Mouse (Mus musculus) megakaryocyte, embryonic 14.5 days (primary cell): Measurements from ENCODE around the gene Ccdc157. TPM values are rescaled to one million over a fixed set of nuclear protein-coding genes. Genes with fewer than 3 reads are reported as not detected.

Experiments
- H3K27me3 ChIP-seq: replicated peaks from 2 replicates; pipeline ENCODE3; 2012; ENCODE audit warnings: inconsistent platforms
- H3K36me3 ChIP-seq: replicated peaks from 2 replicates; pipeline ENCODE3; 2012; ENCODE audit warnings: low read length, inconsistent platforms, mixed read lengths
- H3K4me1 ChIP-seq: 2 replicates; pipeline ENCODE4 v1.6.1; 2012; ENCODE audit warnings: inconsistent platforms
- H3K4me3 ChIP-seq: replicated peaks from 2 replicates; pipeline ENCODE3; 2012; ENCODE audit warnings: moderate library complexity, mild to moderate bottlenecking, inconsistent platforms
- H3K9me3 ChIP-seq: 2 replicates; pipeline ENCODE4 v1.6.1; 2012; ENCODE audit warnings: inconsistent platforms
- FLI1 ChIP-seq: IDR thresholded peaks from 2 replicates; pipeline ENCODE4 v1.6.1; 2012; ENCODE audit warnings: low read length, inconsistent platforms, mixed read lengths
- GATA1 ChIP-seq: IDR thresholded peaks from 3 replicates; pipeline ENCODE4 v1.6.1; 2012; ENCODE audit warnings: mixed read lengths, low read length, inconsistent platforms, borderline replicate concordance
- polyA plus RNA-seq: library from polyadenylated mRNA; stranded (reverse); fragments of >175 nt; gene quantifications from 2 replicates; pipeline ENCODE4 v1.2.3, GENCODE M21; 2012; ENCODE audit warnings: low replicate concordance; ENCODE audit not compliant: insufficient read depth

Gene Ccdc157
- polyA plus RNA-seq, 1 experiment = 0.56 TPM

DNA sequence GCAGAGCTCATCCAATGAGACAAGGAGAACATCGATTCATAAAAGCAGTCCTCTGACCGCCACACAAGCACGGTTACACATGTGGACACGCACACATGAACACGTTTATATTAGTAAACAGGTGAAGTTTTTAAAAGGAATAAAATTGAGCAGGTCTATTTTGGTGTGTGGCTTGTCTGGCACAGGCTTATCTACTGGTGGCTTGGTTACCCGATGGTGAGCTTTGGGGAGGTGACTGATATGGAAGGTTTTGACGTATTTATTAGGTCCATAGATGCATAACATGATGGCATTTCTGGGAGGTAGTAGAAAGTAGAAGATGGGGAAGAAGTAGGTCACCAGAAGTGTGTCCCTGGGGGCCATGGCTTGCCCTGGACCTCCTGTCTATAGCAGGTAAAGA lies 6.4 kb downstream of the Ccdc157 start:
- peaks cover 7% of the 10 kb centered on the region; the same call in 1 of the 2 replicates for H3K4me1 ChIP-seq
- H3K9me3 ChIP-seq = peaks cover 6% of the 10 kb centered on the region
- no peak overlapping the region for H3K4me3 ChIP-seq
- H3K36me3 ChIP-seq = peaks cover 8% of the 10 kb centered on the region
- no peak for TF ChIP-seq FLI1
- peaks cover 11% of the 10 kb centered on the region for H3K27me3 ChIP-seq

DNA sequence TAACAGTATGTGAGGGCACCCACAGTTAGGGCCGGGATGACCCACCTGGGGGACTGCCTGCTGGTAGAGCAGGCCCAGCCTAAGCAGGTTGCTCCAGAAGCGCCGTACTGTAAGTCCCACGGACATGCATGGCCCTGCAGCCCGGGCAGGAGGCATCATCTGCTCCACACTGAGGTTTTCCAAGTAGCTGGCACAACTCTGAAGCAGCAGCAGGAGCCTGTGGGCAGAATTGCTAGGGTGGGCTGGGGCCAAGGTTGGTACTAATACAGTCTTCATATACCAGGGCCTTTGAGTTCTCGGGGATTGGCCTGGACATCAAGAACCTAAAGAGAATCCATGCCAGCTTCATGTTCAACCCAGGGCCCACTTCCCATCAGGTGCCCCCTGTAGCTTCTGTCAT lies 10.2 kb downstream of the Ccdc157 start:
- H3K36me3 ChIP-seq = peaks cover 6% of the 10 kb centered on the region
- H3K4me1 ChIP-seq = peaks cover 11% of the 10 kb centered on the region
- H3K27me3 ChIP-seq = peaks cover 31% of the 10 kb centered on the region
- TF ChIP-seq FLI1 (no peak), GATA1 (no peak)
- no peak overlapping the region for H3K4me3 ChIP-seq
- H3K9me3 ChIP-seq = peaks cover 3% of the 10 kb centered on the region

DNA sequence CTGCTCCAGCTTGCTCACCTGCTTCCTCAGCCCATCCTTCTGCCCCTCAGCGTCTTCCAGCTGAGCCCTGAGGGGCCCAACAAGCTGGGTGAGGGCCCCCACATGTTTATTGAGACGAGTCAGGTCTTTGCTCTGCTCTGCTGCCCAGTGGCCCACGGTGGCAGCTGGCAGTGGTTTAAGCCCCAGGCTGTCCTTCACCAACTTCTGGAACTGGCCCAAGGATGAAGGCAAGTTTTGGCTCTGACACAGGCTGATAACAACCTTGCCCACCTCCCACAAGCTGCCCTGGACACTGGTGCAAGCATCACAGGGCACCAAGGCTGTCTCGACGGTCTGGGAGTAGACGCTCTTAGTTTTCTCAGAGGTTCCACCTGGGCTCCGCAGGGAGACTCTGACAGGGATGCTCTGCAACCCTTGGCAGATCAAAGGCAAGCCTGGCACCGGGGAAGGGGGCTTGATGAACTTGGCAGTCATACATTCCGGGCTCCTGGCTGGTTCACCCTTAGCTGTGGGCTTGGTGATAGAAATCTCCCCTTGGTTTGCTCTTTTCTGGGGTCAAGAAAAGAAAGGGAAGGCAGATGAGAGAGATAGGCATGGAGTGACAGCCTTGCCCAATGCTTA lies 11.4 kb downstream of the Ccdc157 start:
- peaks cover 22% of the 10 kb centered on the region for H3K4me1 ChIP-seq
- peak overlapping the region; percentile 29 for H3K4me3 ChIP-seq
- H3K27me3 ChIP-seq = peaks cover 31% of the 10 kb centered on the region
- H3K36me3 ChIP-seq = peaks cover 15% of the 10 kb centered on the region
- no peaks in the 10 kb centered on the region for H3K9me3 ChIP-seq
- no peak for TF ChIP-seq FLI1
- TF ChIP-seq GATA1 = no peak

DNA sequence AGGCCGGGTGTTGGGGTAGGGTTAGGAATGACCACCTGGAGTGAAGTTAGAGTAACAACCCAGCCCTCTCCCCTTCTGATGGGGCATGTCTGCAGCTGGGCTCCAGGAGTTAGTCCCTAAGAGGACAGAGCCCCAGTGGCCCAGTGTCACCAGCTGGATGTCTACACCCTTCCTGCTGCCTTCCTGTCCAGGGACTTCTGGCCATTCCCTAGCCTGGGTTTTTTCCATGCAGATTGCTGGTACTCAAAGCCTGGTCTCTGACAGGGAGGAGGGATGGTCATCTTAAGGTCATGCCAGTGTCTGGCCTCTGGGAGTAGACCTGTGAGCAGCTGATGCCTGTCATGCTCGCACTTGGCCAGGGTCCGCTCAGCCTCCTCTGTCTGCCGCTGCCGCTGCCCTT lies 12.0 kb downstream of the Ccdc157 start:
- Histone ChIP-seq H3K27me3 (peaks cover 31% of the 10 kb centered on the region), H3K36me3 (peaks cover 20% of the 10 kb centered on the region), H3K4me1 (peaks cover 24% of the 10 kb centered on the region), H3K4me3 (peak overlapping the region; percentile 29), H3K9me3 (no peaks in the 10 kb centered on the region)
- no peak for TF ChIP-seq FLI1
- no peak for TF ChIP-seq GATA1

DNA sequence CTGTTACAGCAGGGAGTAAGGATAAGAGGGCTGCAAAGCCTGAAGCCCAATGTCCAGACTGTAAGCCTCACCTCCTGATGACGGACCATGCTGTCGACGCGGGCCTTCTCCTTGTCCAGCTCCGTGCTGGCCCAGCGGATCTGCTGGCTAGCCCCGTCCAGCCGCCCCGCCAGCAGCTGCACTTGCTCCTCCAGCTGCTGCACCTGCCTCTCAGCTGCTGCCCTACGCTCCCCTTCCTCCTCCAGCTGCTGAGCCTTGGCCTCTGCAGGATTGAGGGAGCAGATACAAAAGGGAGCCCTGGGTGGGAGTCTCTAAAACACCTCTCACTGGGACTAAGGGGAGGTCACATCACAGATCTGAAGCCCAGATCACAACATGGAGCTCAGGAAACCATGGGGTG lies 13.0 kb downstream of the Ccdc157 start:
- Histone ChIP-seq H3K27me3 (peaks cover 27% of the 10 kb centered on the region), H3K4me3 (no peak overlapping the region), H3K9me3 (no peaks in the 10 kb centered on the region), H3K4me1 (peaks cover 33% of the 10 kb centered on the region), H3K36me3 (peaks cover 30% of the 10 kb centered on the region)
- TF ChIP-seq GATA1 (no peak), FLI1 (no peak)

DNA sequence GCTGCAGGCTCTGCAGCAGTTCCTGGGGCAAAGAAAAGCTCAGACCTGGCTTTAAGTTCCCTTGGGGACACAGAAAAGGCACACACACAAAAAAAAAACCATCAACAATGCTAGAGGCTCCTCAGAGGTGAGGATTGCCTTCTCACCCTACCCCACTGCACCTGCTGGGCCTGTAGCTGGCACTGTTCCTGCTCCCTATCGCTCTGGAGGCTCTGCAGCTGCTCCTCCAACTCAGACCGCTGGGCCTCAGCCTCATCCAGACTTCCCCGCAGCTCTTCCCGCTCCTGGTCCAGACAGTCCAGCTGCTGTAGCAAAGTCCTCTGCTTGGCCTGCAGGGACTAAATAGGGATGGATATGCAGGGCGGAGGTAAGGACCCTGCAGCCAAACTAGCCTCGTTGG lies 13.7 kb downstream of the Ccdc157 start:
- peaks cover 38% of the 10 kb centered on the region for H3K36me3 ChIP-seq
- H3K9me3 ChIP-seq = no peaks in the 10 kb centered on the region
- H3K4me3 ChIP-seq = no peak overlapping the region
- no peak for TF ChIP-seq FLI1
- TF ChIP-seq GATA1 = no peak
- peaks cover 35% of the 10 kb centered on the region for H3K4me1 ChIP-seq
- peaks cover 23% of the 10 kb centered on the region for H3K27me3 ChIP-seq

DNA sequence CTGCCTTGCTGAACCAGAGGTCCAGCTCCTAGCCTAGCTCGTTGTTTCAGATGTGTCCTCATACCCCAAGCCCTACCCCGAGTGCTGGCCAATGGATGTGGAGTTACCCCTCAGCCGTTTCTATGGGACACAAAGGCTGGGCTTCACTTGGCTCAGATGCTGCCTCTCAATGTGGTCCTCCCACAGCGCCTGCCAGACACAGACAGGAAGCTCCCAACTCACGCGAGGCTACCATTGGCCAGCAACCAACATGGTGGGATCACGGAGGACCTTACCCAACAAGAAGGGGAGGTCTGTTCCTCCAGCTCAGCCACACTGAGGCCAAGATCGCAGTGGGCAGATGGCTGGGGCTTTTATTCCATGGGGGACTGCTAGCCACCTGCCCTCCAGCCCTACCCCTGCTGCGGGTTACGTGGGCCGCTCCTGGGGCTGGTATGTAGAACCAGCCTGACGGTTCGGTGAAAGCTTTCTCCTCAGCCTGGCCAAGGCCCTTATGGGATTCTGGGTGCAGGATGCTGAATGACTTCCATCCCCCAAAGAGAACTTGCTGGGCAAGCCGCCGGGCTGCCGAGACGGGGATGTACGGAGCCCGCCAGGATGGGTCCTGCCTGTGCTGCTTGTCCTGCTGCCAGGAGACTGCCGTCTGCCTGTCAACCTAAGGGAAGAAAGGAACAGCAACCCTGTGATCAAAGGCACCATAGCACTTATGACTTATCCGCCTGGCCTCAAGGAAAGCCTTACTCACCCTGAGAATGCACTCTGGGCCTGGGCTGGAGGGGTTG lies 16.6 kb downstream of the Ccdc157 start:
- Histone ChIP-seq H3K9me3 (no peaks in the 10 kb centered on the region), H3K36me3 (peaks cover 63% of the 10 kb centered on the region), H3K4me1 (peaks cover 33% of the 10 kb centered on the region), H3K4me3 (peak overlapping the region; percentile 11), H3K27me3 (peaks cover 18% of the 10 kb centered on the region)
- no peak for TF ChIP-seq GATA1
- no peak for TF ChIP-seq FLI1

DNA sequence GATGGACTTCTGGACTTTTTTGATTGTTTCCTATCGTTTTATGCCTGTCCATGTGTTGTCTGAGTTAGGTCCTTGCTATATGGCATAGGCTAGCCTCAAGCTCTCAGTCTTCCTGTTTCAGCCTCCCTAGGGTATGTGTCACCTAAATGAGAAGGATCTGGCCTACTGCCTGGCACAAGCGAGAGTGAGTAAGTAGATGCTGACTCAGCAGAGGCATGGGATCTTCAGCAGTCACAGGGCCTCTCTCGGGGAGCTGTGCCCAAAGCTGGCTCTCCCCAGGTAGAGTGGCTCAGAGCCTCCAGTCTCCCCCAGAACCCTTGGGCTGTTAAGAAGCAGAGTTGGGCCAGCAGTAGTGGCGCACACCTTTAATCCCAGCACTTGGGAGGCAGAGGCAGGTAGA lies 17.7 kb downstream of the Ccdc157 start:
- Histone ChIP-seq H3K36me3 (peaks cover 74% of the 10 kb centered on the region), H3K9me3 (no peaks in the 10 kb centered on the region)
- no peak for TF ChIP-seq FLI1
- no peak for TF ChIP-seq GATA1

DNA sequence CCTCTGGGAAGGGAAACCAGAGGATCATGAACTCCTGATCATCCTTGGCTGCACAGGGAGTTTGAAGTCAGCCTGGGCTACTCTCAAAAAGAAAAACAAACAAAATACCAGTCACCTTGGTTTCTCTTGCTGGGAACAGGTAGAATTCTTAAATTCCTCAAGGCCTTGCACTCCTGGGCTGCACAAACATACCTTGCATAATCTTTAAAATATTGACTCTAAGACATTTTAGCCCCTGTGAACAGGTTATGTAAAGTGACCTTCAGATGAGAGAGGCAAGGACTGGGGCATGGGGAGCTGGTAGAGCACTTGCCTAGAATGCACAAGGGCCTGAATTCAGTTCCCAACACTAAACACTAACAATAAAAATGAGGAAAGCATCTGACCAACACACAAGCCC lies 18.6 kb downstream of the Ccdc157 start:
- TF ChIP-seq FLI1 = no peak
- no peak for TF ChIP-seq GATA1
- Histone ChIP-seq H3K36me3 (peaks cover 82% of the 10 kb centered on the region), H3K27me3 (peaks cover 2% of the 10 kb centered on the region), H3K9me3 (no peaks in the 10 kb centered on the region), H3K4me3 (no peak overlapping the region), H3K4me1 (peaks cover 44% of the 10 kb centered on the region)

More for the DNA sequence above, 17.7 kb downstream of the Ccdc157 start:
- Histone ChIP-seq H3K27me3 (peaks cover 9% of the 10 kb centered on the region), H3K4me3 (no peak overlapping the region), H3K4me1 (peaks cover 36% of the 10 kb centered on the region)

DNA sequence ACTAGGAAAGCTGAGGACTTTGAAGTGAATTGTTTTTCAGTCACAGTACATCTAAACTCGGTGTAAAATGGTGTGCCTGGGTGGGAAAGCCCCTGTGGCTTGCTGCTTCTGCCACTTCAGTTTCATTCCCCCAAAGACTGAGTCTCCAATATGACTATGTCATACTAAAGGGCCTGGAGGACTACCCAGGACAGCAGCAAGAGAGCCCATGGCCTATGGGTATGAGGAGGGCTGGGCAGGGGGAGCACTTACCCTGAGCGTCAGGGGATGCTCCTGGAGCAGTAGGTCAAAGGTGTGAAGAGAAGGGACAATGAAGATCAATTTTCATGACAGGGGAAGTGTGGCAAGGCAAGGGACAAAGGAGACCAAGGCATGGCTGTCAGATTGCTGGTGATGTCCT lies 21.1 kb downstream of the Ccdc157 start:
- Histone ChIP-seq H3K9me3 (no peaks in the 10 kb centered on the region), H3K36me3 (peaks cover 77% of the 10 kb centered on the region), H3K4me1 (peaks cover 54% of the 10 kb centered on the region), H3K27me3 (no peaks in the 10 kb centered on the region), H3K4me3 (no peak overlapping the region)
- no peak for TF ChIP-seq FLI1
- TF ChIP-seq GATA1 = no peak
